Comparison of ENCODE assay signal across 10 mouse cellular contexts in the genomic region with DNA sequence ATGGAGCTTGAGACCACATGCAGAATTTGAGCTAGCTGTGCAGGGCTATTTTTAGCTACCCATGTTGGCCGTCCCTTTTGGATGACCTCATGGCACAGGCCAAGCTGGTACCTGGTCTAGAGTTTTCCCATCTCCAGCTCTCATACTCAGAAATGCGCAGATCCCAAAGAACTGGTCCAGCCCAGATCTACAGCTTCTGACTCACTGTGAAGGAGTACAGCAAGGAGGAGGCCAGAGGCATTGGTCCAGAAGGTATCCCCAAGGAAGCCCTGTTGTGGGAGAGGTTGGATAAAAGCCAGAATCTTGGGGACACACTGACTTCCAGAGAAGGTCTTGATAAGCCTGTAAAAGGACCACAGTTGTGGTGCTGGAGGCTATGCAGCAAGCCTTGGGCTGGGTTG.
A peak's percentile ranks its signal among the peaks of the same experiment; 100 is the strongest.
DNase-seq lines count a peak whose midpoint lies in the region; ATAC-seq lines count a peak whose summit lies in the region.
"Had no signal": no experiment of that assay in that cellular context is flagged by ENCODE, and none has a peak within 500 bp of the region (broad histone marks: within the 10 kb centered on the region; RNA-seq: fewer than 3 reads in every experiment).

No protein-coding gene starts in this region.

- DNase-seq in adrenal gland, adult (ENCODE audit: inconsistent age in 2 of 2, low spot score in 1 of 2), result peak; percentile 48 to 57
- no peak for DNase-seq in adrenal gland, postnatal 25 days
- DNase-seq in adipocyte (ENCODE audit: low spot score), result peak; percentile 16
- DNase-seq in gastrocnemius, postnatal 10 days, result peak; percentile 34
- peak; percentile 60 to 67 for DNase-seq in heart, postnatal 14 days
- no peak for DNase-seq in right cerebral cortex, postnatal 10 days (ENCODE audit: low spot score in 2 of 2)
- DNase-seq: right cerebral cortex, postnatal 25 days had no signal

- H3K4me1 ChIP-seq in forebrain, embryonic 12.5 days, result no peaks in the 10 kb centered on the region
- no peaks in the 10 kb centered on the region for H3K4me1 ChIP-seq in intestine, embryonic 16.5 days (ENCODE audit: control insufficient read depth, insufficient read depth, low read length)

- no peaks in the 10 kb centered on the region for H3K27me3 ChIP-seq in forebrain, embryonic 12.5 days
- H3K27me3 ChIP-seq in intestine, embryonic 16.5 days (replicated peaks; ENCODE audit: control insufficient read depth, insufficient read depth, low read length), result no peaks in the 10 kb centered on the region

- no peak overlapping the region for H3K27ac ChIP-seq in forebrain, embryonic 12.5 days
- no peak overlapping the region for H3K27ac ChIP-seq in intestine, embryonic 16.5 days (ENCODE audit: low read length)
- H3K27ac ChIP-seq: liver, embryonic 14.5 days had no signal

- H3K4me3 ChIP-seq in forebrain, embryonic 12.5 days (replicated peaks), result no peak overlapping the region
- H3K4me3 ChIP-seq in intestine, embryonic 16.5 days (ENCODE audit: low read length), result no peak overlapping the region

- intact Hi-C loops in heart, postnatal 14 days (cut with DNase I), result no loop called here

- no peaks in the 10 kb centered on the region for H3K9me3 ChIP-seq in forebrain, embryonic 12.5 days
- no peaks in the 10 kb centered on the region for H3K9me3 ChIP-seq in intestine, embryonic 16.5 days (ENCODE audit: control insufficient read depth, low read length)

- H3K36me3 ChIP-seq in forebrain, embryonic 12.5 days (replicated peaks), result no peaks in the 10 kb centered on the region
- H3K36me3 ChIP-seq in intestine, embryonic 16.5 days (ENCODE audit: control insufficient read depth, insufficient read depth, low read length), result no peaks in the 10 kb centered on the region

- no peak for ATAC-seq in forebrain, embryonic 12.5 days (ENCODE audit: low FRiP score)
- ATAC-seq in intestine, embryonic 16.5 days, result no peak

- WGBS in forebrain, embryonic 12.5 days, result 83% methylated on average over 2 of the region's 2 CpGs
- 68% methylated on average over 2 of the region's 2 CpGs for WGBS in intestine, embryonic 16.5 days

- no peak overlapping the region for H3K9ac ChIP-seq in forebrain, embryonic 12.5 days
- no peak overlapping the region for H3K9ac ChIP-seq in intestine, embryonic 16.5 days (ENCODE audit: low read depth, low read length)
- H3K9ac ChIP-seq: liver, embryonic 14.5 days had no signal

- H3K4me2 ChIP-seq in forebrain, embryonic 12.5 days, result no peak overlapping the region
- H3K4me2 ChIP-seq in intestine, embryonic 16.5 days (ENCODE audit: low read depth, low read length), result no peak overlapping the region

Comparison
In these comparisons a context has a peak if more than half of its experiments do, and no peak if none do; other contexts are left out.
1. DNase-seq: peak in adrenal gland, adult (2 of 2), adipocyte (single experiment), gastrocnemius, postnatal 10 days (single experiment) and heart, postnatal 14 days (2 of 2); none in adrenal gland, postnatal 25 days (single experiment) and right cerebral cortex, postnatal 10 days (0 of 2).